Mouse (Mus musculus) forebrain, embryonic 15.5 days (tissue): ENCODE measurements around the gene Grin2a. TPM values are rescaled to one million over a fixed set of nuclear protein-coding genes. Genes with fewer than 3 reads are reported as not detected.

Experiments
- ATAC-seq: fragments of 200-750 bp; cut with Nextera tagmentation; replicated peaks from 2 replicates; pipeline ENCODE4 v1.8.0; 2017; ENCODE audit warnings: mild to moderate bottlenecking, moderate TSS enrichment, moderate library complexity
- H3K27ac ChIP-seq: fragments of 300-500 bp; sonication (generic); replicated peaks from 2 replicates; pipeline ENCODE4 v1.5.1; 2015; ENCODE audit warnings: mild to moderate bottlenecking, inconsistent platforms
- H3K27me3 ChIP-seq: fragments of 300-500 bp; sonication (generic); 2 replicates; pipeline ENCODE4 v1.6.1; 2015; ENCODE audit warnings: inconsistent platforms
- H3K36me3 ChIP-seq: fragments of 300-500 bp; sonication (generic); 2 replicates; pipeline ENCODE4 v1.6.1; 2015; ENCODE audit warnings: mild to moderate bottlenecking, inconsistent platforms
- H3K4me1 ChIP-seq: fragments of 300-500 bp; sonication (generic); 2 replicates; pipeline ENCODE4 v1.6.1; 2015; ENCODE audit warnings: inconsistent platforms
- H3K4me2 ChIP-seq: fragments of 300-500 bp; sonication (generic); replicated peaks from 2 replicates; pipeline ENCODE4 v1.6.1; 2015; ENCODE audit warnings: mild to moderate bottlenecking, inconsistent platforms
- H3K4me3 ChIP-seq: fragments of 300-500 bp; sonication (generic); 2 replicates; pipeline ENCODE4 v1.5.1; 2015; ENCODE audit warnings: mild to moderate bottlenecking, inconsistent platforms
- H3K9ac ChIP-seq: fragments of 300-500 bp; sonication (generic); replicated peaks from 2 replicates; pipeline ENCODE4 v1.6.1; 2015; ENCODE audit warnings: mild to moderate bottlenecking, inconsistent platforms
- H3K9me3 ChIP-seq: fragments of 300-500 bp; sonication (generic); 2 replicates; pipeline ENCODE4 v1.6.1; 2016; ENCODE audit warnings: inconsistent platforms
- WGBS: fragments of 180-500 bp; shearing (Covaris S2); methylation state at CpG from one replicate; pipeline ENCODE4 v1.1.7; 2015; ENCODE audit warnings: mixed read lengths; 5-methylcytosine and 5-hydroxymethylcytosine counted together
- polyA plus RNA-seq: library from polyadenylated mRNA; unstranded; fragments of >200 nt; fragmentation: Nextera tagmentation; extraction: Ambion mirVana; gene quantifications from 2 replicates; pipeline ENCODE4 v1.2.1, GENCODE M21; 2015

The Grin2a gene
- polyA plus RNA-seq, 1 experiment from 2014 or later = 2.2 TPM

DNA sequence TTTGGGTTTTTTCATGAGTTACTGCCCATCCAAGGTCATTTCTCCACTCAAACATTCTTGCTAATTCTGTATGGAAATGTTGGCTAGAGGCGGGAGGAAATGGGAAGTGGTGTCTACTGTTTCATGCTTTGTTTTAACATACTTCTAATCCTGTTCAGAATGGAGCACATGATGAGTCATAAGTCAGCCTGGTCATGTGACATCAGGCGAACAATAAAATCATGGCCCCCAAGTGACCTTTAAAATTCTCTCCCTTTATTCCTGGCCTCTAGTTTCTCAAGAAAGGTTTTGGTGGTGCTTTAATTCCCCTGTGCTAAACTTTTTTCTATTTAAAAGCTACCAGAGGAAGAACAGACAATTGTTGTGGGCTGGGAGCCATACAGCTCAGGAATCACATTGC is 161.1 kb downstream of the Grin2a start:
- no peak for ATAC-seq

GRCm38 (mm10) chr16:9825110-9825483 is 170.3 kb downstream of the Grin2a start:
- no peak for ATAC-seq

More for the DNA sequence above, 161.1 kb downstream of the Grin2a start:
- no peak overlapping the region for H3K4me2 ChIP-seq
- no peak overlapping the region for H3K4me3 ChIP-seq
- no peaks in the 10 kb centered on the region for H3K27me3 ChIP-seq
- WGBS = 88% methylated on average over 2 of the region's 2 CpGs
- H3K9me3 ChIP-seq = no peaks in the 10 kb centered on the region
- no peak overlapping the region for H3K27ac ChIP-seq
- no peaks in the 10 kb centered on the region for H3K36me3 ChIP-seq
- no peaks in the 10 kb centered on the region for H3K4me1 ChIP-seq
- H3K9ac ChIP-seq = no peak overlapping the region

GRCm38 (mm10) chr16:9824436-9825109 is 170.8 kb downstream of the Grin2a start:
- Histone ChIP-seq H3K9me3 (no peaks in the 10 kb centered on the region), H3K4me1 (no peaks in the 10 kb centered on the region), H3K9ac (no peak overlapping the region), H3K4me2 (no peak overlapping the region), H3K27ac (no peak overlapping the region), H3K36me3 (no peaks in the 10 kb centered on the region), H3K4me3 (no peak overlapping the region), H3K27me3 (no peaks in the 10 kb centered on the region)
- no peak for ATAC-seq
- 92% methylated on average over 4 of the region's 4 CpGs for WGBS

More at GRCm38 (mm10) chr16:9825110-9825483, 170.3 kb downstream of the Grin2a start:
- no peak overlapping the region for H3K4me2 ChIP-seq
- H3K27me3 ChIP-seq = no peaks in the 10 kb centered on the region
- WGBS = 73% methylated on average over 2 of the region's 2 CpGs
- no peaks in the 10 kb centered on the region for H3K4me1 ChIP-seq
- no peaks in the 10 kb centered on the region for H3K36me3 ChIP-seq
- no peaks in the 10 kb centered on the region for H3K9me3 ChIP-seq
- H3K27ac ChIP-seq = no peak overlapping the region
- no peak overlapping the region for H3K9ac ChIP-seq
- no peak overlapping the region for H3K4me3 ChIP-seq

DNA sequence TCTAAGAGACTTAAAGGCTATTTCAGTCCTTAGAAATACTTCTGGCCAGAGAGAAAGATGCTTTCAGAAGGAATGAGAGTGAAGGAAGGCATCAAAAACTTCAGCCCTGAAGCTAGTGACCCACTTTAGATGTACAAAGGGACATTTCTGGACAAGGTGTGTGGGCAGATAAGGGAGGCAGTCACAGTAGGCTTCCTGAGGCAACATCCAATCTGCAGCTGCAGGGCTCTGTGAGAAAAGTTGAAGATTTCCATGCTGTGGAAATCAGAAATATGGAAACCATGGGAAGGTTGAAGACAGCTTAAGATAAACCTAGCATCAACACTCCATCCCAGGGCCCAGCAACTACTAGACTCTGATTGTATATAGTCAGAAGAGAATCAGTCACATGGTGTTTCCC is 171.7 kb downstream of the Grin2a start:
- Histone ChIP-seq H3K36me3 (no peaks in the 10 kb centered on the region), H3K4me2 (no peak overlapping the region), H3K9ac (no peak overlapping the region), H3K9me3 (no peaks in the 10 kb centered on the region), H3K4me1 (no peaks in the 10 kb centered on the region), H3K4me3 (no peak overlapping the region), H3K27me3 (no peaks in the 10 kb centered on the region), H3K27ac (no peak overlapping the region)
- no peak for ATAC-seq

DNA sequence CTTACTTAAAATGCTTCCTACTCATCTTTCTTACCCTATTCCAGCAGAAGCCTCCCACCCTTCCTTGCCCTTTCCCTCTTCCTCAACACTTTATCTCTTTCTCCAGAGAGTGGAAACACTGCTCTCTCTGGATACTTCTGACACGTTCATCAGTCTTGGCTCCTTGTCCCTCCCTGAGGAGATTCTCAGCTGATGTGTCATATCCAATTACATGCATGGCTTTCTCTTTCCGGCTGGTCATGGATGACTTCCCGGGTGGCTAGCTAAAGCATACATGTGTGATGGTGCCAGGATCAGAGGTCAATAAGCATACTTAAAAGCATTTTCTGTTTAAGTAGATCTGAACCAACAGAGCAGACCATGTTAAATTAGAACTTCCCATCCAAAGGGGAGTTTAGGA is 175.9 kb downstream of the Grin2a start:
- no peak for ATAC-seq

DNA sequence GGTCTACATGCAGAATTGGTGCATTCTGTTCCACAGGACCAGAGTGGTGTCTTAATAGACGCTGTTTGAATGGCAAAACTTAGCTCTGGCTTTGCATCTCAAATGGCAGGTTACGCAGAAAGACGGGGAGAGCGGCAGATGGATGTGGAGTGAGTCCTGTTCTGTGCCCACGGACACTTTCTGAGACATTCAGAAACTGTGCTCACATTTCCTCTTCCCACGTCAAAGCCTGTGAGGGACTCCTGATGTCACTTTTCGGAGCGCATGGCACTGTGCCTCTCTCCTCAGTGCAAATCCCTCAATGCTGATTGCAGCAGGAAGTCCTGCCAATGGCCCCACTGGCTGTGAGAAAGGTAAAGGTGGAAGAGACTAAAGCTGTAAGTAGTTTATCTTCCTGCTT is 194.0 kb downstream of the Grin2a start:
- ATAC-seq = no peak
- Histone ChIP-seq H3K27me3 (no peaks in the 10 kb centered on the region), H3K27ac (no peak overlapping the region), H3K4me1 (no peaks in the 10 kb centered on the region), H3K4me2 (no peak overlapping the region), H3K9ac (no peak overlapping the region), H3K36me3 (no peaks in the 10 kb centered on the region), H3K9me3 (no peaks in the 10 kb centered on the region), H3K4me3 (no peak overlapping the region)
- WGBS = 82% methylated on average over 8 of the region's 8 CpGs

More for the DNA sequence above, 175.9 kb downstream of the Grin2a start:
- H3K4me2 ChIP-seq = no peak overlapping the region
- no peaks in the 10 kb centered on the region for H3K27me3 ChIP-seq
- H3K9me3 ChIP-seq = no peaks in the 10 kb centered on the region
- H3K27ac ChIP-seq = no peak overlapping the region
- H3K4me1 ChIP-seq = no peaks in the 10 kb centered on the region
- H3K36me3 ChIP-seq = no peaks in the 10 kb centered on the region
- WGBS = 74% methylated on average over 3 of the region's 3 CpGs
- no peak overlapping the region for H3K4me3 ChIP-seq
- H3K9ac ChIP-seq = no peak overlapping the region

DNA sequence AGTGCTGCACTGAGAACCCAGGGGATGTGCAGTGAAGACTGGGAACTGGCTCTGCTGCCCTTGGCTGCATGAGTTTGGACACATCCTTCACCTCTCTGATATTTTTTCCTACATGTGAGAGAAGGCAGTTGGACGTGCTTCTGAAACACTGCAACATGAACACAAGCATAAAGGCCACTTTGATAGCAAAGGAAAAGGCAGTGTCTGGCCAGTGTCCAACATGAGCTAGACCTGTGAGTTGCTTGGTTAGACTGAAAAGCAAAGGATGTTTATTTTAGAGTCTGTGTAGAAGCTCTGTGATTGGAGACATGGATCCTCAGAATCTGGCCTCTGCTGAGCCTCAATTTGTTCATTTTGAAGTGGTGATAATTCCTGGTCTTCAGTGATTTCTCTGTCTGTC is 195.1 kb downstream of the Grin2a start:
- H3K27me3 ChIP-seq = no peaks in the 10 kb centered on the region
- no peak for ATAC-seq
- 47% methylated on average over 1 of the region's 1 CpGs for WGBS
- no peaks in the 10 kb centered on the region for H3K9me3 ChIP-seq
- no peaks in the 10 kb centered on the region for H3K4me1 ChIP-seq
- no peak overlapping the region for H3K9ac ChIP-seq
- H3K4me2 ChIP-seq = no peak overlapping the region
- no peak overlapping the region for H3K4me3 ChIP-seq
- H3K27ac ChIP-seq = no peak overlapping the region
- no peaks in the 10 kb centered on the region for H3K36me3 ChIP-seq

DNA sequence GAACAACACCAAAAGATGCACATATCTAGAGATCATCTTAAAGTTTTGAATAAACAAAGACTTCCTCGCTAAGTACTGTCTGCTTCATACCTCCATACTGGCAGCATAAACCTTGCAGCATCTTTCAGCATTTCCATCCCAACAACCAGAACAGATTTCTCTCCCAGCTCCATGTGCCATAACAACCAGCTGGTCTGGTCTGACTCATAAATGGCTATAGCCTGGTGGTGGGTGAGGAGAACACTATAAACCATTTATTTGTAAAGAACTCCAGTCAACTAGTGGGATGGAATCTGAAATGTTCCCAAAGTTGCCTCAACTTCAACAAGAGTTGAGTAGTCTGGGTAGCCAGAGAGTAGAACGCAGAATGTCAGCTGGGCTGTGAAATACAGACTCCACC is 202.4 kb downstream of the Grin2a start:
- no peaks in the 10 kb centered on the region for H3K4me1 ChIP-seq
- H3K9me3 ChIP-seq = no peaks in the 10 kb centered on the region
- no peak for ATAC-seq
- H3K27me3 ChIP-seq = no peaks in the 10 kb centered on the region
- no peak overlapping the region for H3K27ac ChIP-seq
- H3K36me3 ChIP-seq = no peaks in the 10 kb centered on the region
- no peak overlapping the region for H3K4me3 ChIP-seq
- WGBS = 90% methylated on average over 2 of the region's 2 CpGs
- H3K9ac ChIP-seq = no peak overlapping the region
- no peak overlapping the region for H3K4me2 ChIP-seq

GRCm38 (mm10) chr16:9786261-9786660 is 209.1 kb downstream of the Grin2a start:
- H3K9me3 ChIP-seq = no peaks in the 10 kb centered on the region
- H3K27ac ChIP-seq = no peak overlapping the region
- H3K9ac ChIP-seq = no peak overlapping the region
- no peak overlapping the region for H3K4me3 ChIP-seq
- ATAC-seq = 0 out of 2 replicates have a peak, but pooled peaks have one; percentile 48
- H3K36me3 ChIP-seq = no peaks in the 10 kb centered on the region
- no peaks in the 10 kb centered on the region for H3K4me1 ChIP-seq
- no peak overlapping the region for H3K4me2 ChIP-seq
- WGBS = 29% methylated on average over 1 of the region's 1 CpGs
- H3K27me3 ChIP-seq = no peaks in the 10 kb centered on the region

- WGBS = 92% methylated on average over 4 of the region's 4 CpGs
- Histone ChIP-seq H3K36me3 (no peaks in the 10 kb centered on the region), H3K4me1 (no peaks in the 10 kb centered on the region), H3K9me3 (no peaks in the 10 kb centered on the region), H3K27me3 (no peaks in the 10 kb centered on the region), H3K27ac (no peak overlapping the region), H3K4me2 (no peak overlapping the region), H3K4me3 (no peak overlapping the region), H3K9ac (no peak overlapping the region)
- no peak for ATAC-seq
Measured at GRCm38 (mm10) chr16:9785821-9786220, 209.5 kb downstream of the Grin2a start.

GRCm38 (mm10) chr16:9768981-9769380 is 226.4 kb downstream of the Grin2a start:
- H3K4me3 ChIP-seq = no peak overlapping the region
- no peaks in the 10 kb centered on the region for H3K27me3 ChIP-seq
- WGBS = 78% methylated on average over 1 of the region's 1 CpGs
- no peak for ATAC-seq
- no peak overlapping the region for H3K9ac ChIP-seq
- no peak overlapping the region for H3K4me2 ChIP-seq
- H3K27ac ChIP-seq = no peak overlapping the region
- peaks cover 6% of the 10 kb centered on the region; the same call in 1 of the 2 replicates for H3K4me1 ChIP-seq
- H3K36me3 ChIP-seq = no peaks in the 10 kb centered on the region
- no peaks in the 10 kb centered on the region for H3K9me3 ChIP-seq

DNA sequence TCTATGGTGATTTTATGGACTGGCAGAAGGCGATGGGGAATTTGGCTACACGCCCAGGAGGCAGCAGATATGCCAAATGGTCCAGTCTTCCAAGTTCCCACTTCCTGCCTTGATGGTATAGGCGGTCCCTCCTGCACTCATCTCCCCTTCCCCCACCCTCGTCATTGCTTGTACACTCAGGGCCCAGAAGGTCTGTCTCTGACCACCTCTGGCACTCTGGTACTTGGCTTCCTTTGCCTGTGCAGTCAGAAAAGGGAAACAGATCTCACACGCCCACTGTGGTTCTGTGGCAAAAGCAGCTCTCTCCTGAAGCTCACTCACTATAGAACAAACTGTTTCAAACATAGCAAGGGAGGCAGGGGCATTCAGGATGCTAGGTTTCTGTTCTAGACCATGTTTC is 227.0 kb downstream of the Grin2a start:
- peak; percentile 80 for ATAC-seq
- no peak overlapping the region for H3K4me3 ChIP-seq
- no peak overlapping the region for H3K9ac ChIP-seq
- H3K27me3 ChIP-seq = no peaks in the 10 kb centered on the region
- H3K4me2 ChIP-seq = no peak overlapping the region
- WGBS = 42% methylated on average over 5 of the region's 5 CpGs
- no peaks in the 10 kb centered on the region for H3K36me3 ChIP-seq
- no peaks in the 10 kb centered on the region for H3K9me3 ChIP-seq
- peaks cover 6% of the 10 kb centered on the region; the same call in 1 of the 2 replicates for H3K4me1 ChIP-seq
- peak overlapping the region; percentile 53 for H3K27ac ChIP-seq

- Histone ChIP-seq H3K27me3 (no peaks in the 10 kb centered on the region), H3K4me3 (no peak overlapping the region), H3K9ac (no peak overlapping the region), H3K9me3 (no peaks in the 10 kb centered on the region), H3K4me1 (peaks cover 6% of the 10 kb centered on the region; the same call in 1 of the 2 replicates), H3K27ac (peak overlapping the region; percentile 53), H3K36me3 (no peaks in the 10 kb centered on the region), H3K4me2 (no peak overlapping the region)
- ATAC-seq = peak; percentile 62
- 58% methylated on average over 3 of the region's 3 CpGs for WGBS
Measured at GRCm38 (mm10) chr16:9767946-9768345, 227.4 kb downstream of the Grin2a start.
